Comparison of ENCODE assay signal across 8 mouse cellular contexts in genomic region chr7:27731946-27732345, GRCm38 (mm10). TPM values are rescaled to one million over a fixed set of nuclear protein-coding genes. Genes with fewer than 3 reads are reported as not detected.
DNase-seq lines count a peak whose midpoint lies in the region; ATAC-seq and TF ChIP-seq lines count a peak whose summit lies in the region.

No protein-coding gene starts in this region.

- peaks cover 7% of the 10 kb centered on the region for H3K4me1 ChIP-seq in heart, embryonic 12.5 days (replicated peaks)
- peaks cover 32% of the 10 kb centered on the region for H3K4me1 ChIP-seq in G1E (ENCODE audit: insufficient read depth, low read depth, low read length)
- peaks cover 33% of the 10 kb centered on the region for H3K4me1 ChIP-seq in forebrain, embryonic 14.5 days (ENCODE audit: control insufficient read depth, insufficient read depth, low read length)
- H3K4me1 ChIP-seq in midbrain, embryonic 10.5 days, result peaks cover 45% of the 10 kb centered on the region

- peak overlapping the region; percentile 74 for H3K4me2 ChIP-seq in heart, embryonic 12.5 days
- H3K4me2 ChIP-seq in forebrain, embryonic 14.5 days (ENCODE audit: low read length), result peak overlapping the region; percentile 68

- H3K27ac ChIP-seq in heart, embryonic 12.5 days (ENCODE audit: poor library complexity, severe bottlenecking), result peak overlapping the region; percentile 93
- H3K27ac ChIP-seq in forebrain, embryonic 14.5 days (ENCODE audit: low read depth, low read length), result peak overlapping the region; percentile 99
- peak overlapping the region; percentile 97 for H3K27ac ChIP-seq in midbrain, embryonic 10.5 days (replicated peaks)

- H3K36me3 ChIP-seq in heart, embryonic 12.5 days, result 0 out of 2 replicates have a peak, but pooled peaks cover 2% of the 10 kb centered on the region
- H3K36me3 ChIP-seq in G1E (replicated peaks), result peaks cover 17% of the 10 kb centered on the region
- H3K36me3 ChIP-seq in forebrain, embryonic 14.5 days (ENCODE audit: control insufficient read depth, insufficient read depth, low read length), result no peaks in the 10 kb centered on the region
- peaks cover 16% of the 10 kb centered on the region for H3K36me3 ChIP-seq in midbrain, embryonic 10.5 days

- H3K9me3 ChIP-seq in heart, embryonic 12.5 days (replicated peaks), result no peaks in the 10 kb centered on the region
- H3K9me3 ChIP-seq in G1E (replicated peaks), result no peaks in the 10 kb centered on the region
- no peaks in the 10 kb centered on the region for H3K9me3 ChIP-seq in forebrain, embryonic 14.5 days (replicated peaks; ENCODE audit: control insufficient read depth, low read length)
- no peaks in the 10 kb centered on the region for H3K9me3 ChIP-seq in midbrain, embryonic 10.5 days (replicated peaks)

- ATAC-seq in heart, embryonic 12.5 days (ENCODE audit: insufficient number of reproducible peaks, low FRiP score), result no peak
- ATAC-seq in G1E (ENCODE audit: extremely low read depth, insufficient number of reproducible peaks, low FRiP score, poor library complexity, severe bottlenecking), result no peak
- 0 out of 2 replicates have a peak, but pooled peaks have one; percentile 7 for ATAC-seq in forebrain, embryonic 14.5 days
- no peak for ATAC-seq in megakaryocyte-erythroid progenitor cell, adult 5-6 weeks (replicated peaks; ENCODE audit: low FRiP score, low TSS enrichment, poor library complexity, severe bottlenecking)

- DNase-seq in heart, adult 11 months, result no peak
- DNase-seq in G1E (ENCODE audit: low spot score), result peak; percentile 1
- DNase-seq in forebrain, embryonic 14.5 days (ENCODE audit: low spot score), result peak; percentile 44
- DNase-seq in midbrain, embryonic 10.5 days (ENCODE audit: low spot score), result peak; percentile 31
- DNase-seq in right cerebral cortex, postnatal 10 days (ENCODE audit: low spot score in 2 of 2), result no peak
- no peak for DNase-seq in adrenal gland, adult 8-10 months

- WGBS in heart, embryonic 12.5 days, result 8% methylated on average over 12 of the region's 12 CpGs
- 3% methylated on average over 12 of the region's 12 CpGs for WGBS in forebrain, embryonic 14.5 days
- whole genome bisulfite sequencing in midbrain, embryonic 10.5 days, result 8% methylated on average over 12 of the region's 12 CpGs

- no peak for TF ChIP-seq CTCF in G1E (IDR thresholded peaks at IDR 0.05; ENCODE audit: low read depth, low read length)

- peak overlapping the region; percentile 75 for H3K4me3 ChIP-seq in heart, embryonic 12.5 days
- peak overlapping the region; percentile 79 for H3K4me3 ChIP-seq in G1E (ENCODE audit: low read depth, low read length)
- H3K4me3 ChIP-seq in forebrain, embryonic 14.5 days (ENCODE audit: low read depth, low read length), result peak overlapping the region; percentile 75
- peak overlapping the region; percentile 79 for H3K4me3 ChIP-seq in midbrain, embryonic 10.5 days

- no peaks in the 10 kb centered on the region; the same call in 1 of the 2 replicates for H3K27me3 ChIP-seq in heart, embryonic 12.5 days (replicated peaks)
- H3K27me3 ChIP-seq in G1E (ENCODE audit: insufficient read depth, low read length), result 0 out of 2 replicates have a peak, but pooled peaks cover 3% of the 10 kb centered on the region
- no peaks in the 10 kb centered on the region for H3K27me3 ChIP-seq in forebrain, embryonic 14.5 days (replicated peaks; ENCODE audit: control insufficient read depth, insufficient read depth, low read length)
- H3K27me3 ChIP-seq in midbrain, embryonic 10.5 days (ENCODE audit: low read depth, poor library complexity, severe bottlenecking), result no peaks in the 10 kb centered on the region

- H3K9ac ChIP-seq in heart, embryonic 12.5 days, result peak overlapping the region; percentile 73
- H3K9ac ChIP-seq in forebrain, embryonic 14.5 days (ENCODE audit: low read length), result peak overlapping the region; percentile 93

RNA-seq across cellular contexts. Expression of gene Zfp60, which starts 0.8 kb away (rescaled TPM):
- 20.2 TPM in 2 replicates for polyA plus RNA-seq in heart, embryonic 12.5 days (2016; fragmentation: Nextera tagmentation; extraction: Ambion mirVana)
- 16.3 and 21.4 TPM in 2 replicates for total RNA-seq in G1E (2014; fragmentation: Nextera tagmentation)
- 7.1 and 9.4 TPM in 2 replicates for total RNA-seq in G1E (2017)
- 0.26 and 0.70 TPM in 2 replicates for polyA plus RNA-seq in G1E (2012)
- 96.6 and 101 TPM in 2 replicates for polyA plus RNA-seq in forebrain, embryonic 14.5 days (2014; fragmentation: Nextera tagmentation; extraction: Ambion mirVana)
- 62.4 and 80.1 TPM in 2 replicates for polyA plus RNA-seq in midbrain, embryonic 10.5 days (2016; fragmentation: Nextera tagmentation; extraction: Ambion mirVana)
- 7.9 and 8.5 TPM in 2 replicates for total RNA-seq in megakaryocyte-erythroid progenitor cell, adult 5-6 weeks (2014; fragmentation: Nextera tagmentation)
- total RNA-seq in megakaryocyte-erythroid progenitor cell, adult 5-6 weeks (2017), result 9.2 and 12.5 TPM in 2 replicates
- total RNA-seq in adrenal gland, adult 8-10 months (2022), result 10 to 100 TPM; 15.6 to 25.6 (median 19.2) TPM

RNA-seq across cellular contexts. Expression of gene Zfp607b, which starts 42.8 kb away (rescaled TPM):
- polyA plus RNA-seq in heart, embryonic 12.5 days (2016; fragmentation: Nextera tagmentation; extraction: Ambion mirVana), result 1.7 and 2.8 TPM in 2 replicates
- total RNA-seq in G1E (2014; fragmentation: Nextera tagmentation) (2.7 and 4.4 TPM in 2 replicates), G1E (2017) (1.6 and 1.7 TPM in 2 replicates)
- 0.01 and 0.04 TPM in 2 replicates for polyA plus RNA-seq in G1E (2012)
- 10.8 and 14.5 TPM in 2 replicates for polyA plus RNA-seq in forebrain, embryonic 14.5 days (2014; fragmentation: Nextera tagmentation; extraction: Ambion mirVana)
- 6.3 and 7.7 TPM in 2 replicates for polyA plus RNA-seq in midbrain, embryonic 10.5 days (2016; fragmentation: Nextera tagmentation; extraction: Ambion mirVana)
- 6.8 TPM in 1 of 2 replicates, not detected in the other for total RNA-seq in megakaryocyte-erythroid progenitor cell, adult 5-6 weeks (2014; fragmentation: Nextera tagmentation)
- 1.2 and 1.7 TPM in 2 replicates for total RNA-seq in megakaryocyte-erythroid progenitor cell, adult 5-6 weeks (2017)
- 1 to 10 TPM; 2.0 to 4.9 (median 2.9) TPM for total RNA-seq in adrenal gland, adult 8-10 months (2022)

RNA-seq across cellular contexts. Expression of gene Map3k10, which starts 57.5 kb away (rescaled TPM):
- 8.8 and 9.8 TPM in 2 replicates for polyA plus RNA-seq in heart, embryonic 12.5 days (2016; fragmentation: Nextera tagmentation; extraction: Ambion mirVana)
- total RNA-seq in G1E (2014; fragmentation: Nextera tagmentation) (5.9 and 8.0 TPM in 2 replicates), G1E (2017) (8.6 and 10.8 TPM in 2 replicates)
- polyA plus RNA-seq in G1E (2012), result 25.1 and 34.7 TPM in 2 replicates
- polyA plus RNA-seq in forebrain, embryonic 14.5 days (2014; fragmentation: Nextera tagmentation; extraction: Ambion mirVana), result 12.8 and 13.8 TPM in 2 replicates
- polyA plus RNA-seq in midbrain, embryonic 10.5 days (2016; fragmentation: Nextera tagmentation; extraction: Ambion mirVana), result 7.5 and 10.1 TPM in 2 replicates
- total RNA-seq in megakaryocyte-erythroid progenitor cell, adult 5-6 weeks (2014; fragmentation: Nextera tagmentation), result 6.2 and 13.5 TPM in 2 replicates
- total RNA-seq in megakaryocyte-erythroid progenitor cell, adult 5-6 weeks (2017), result 2.9 and 4.5 TPM in 2 replicates
- total RNA-seq in adrenal gland, adult 8-10 months (2022), result 10 to 100 TPM; 28.7 to 36.3 (median 34.4) TPM

Comparison
In these comparisons a context has a peak if more than half of its experiments do, and no peak if none do; other contexts are left out.
1. DNase-seq: peak in G1E (single experiment), forebrain, embryonic 14.5 days (single experiment) and midbrain, embryonic 10.5 days (single experiment); none in heart, adult 11 months (single experiment), right cerebral cortex, postnatal 10 days (0 of 2) and adrenal gland, adult 8-10 months (single experiment).
2. RNA of gene Zfp60, which starts 0.8 kb away (polyA plus RNA-seq): 96.6 to 101 TPM in forebrain, embryonic 14.5 days, 62.4 to 80.1 TPM in midbrain, embryonic 10.5 days and 20.2 TPM in heart, embryonic 12.5 days; 0.26 to 0.70 TPM in G1E; every median in the first group is over 10 times any median in the second.
3. Peak in every context shown above with its lines, with median percentiles within 50 percentile points of each other: H3K27ac ChIP-seq and H3K4me3 ChIP-seq.